Mouse (Mus musculus) Muller cell, postnatal 12 days (primary cell): ENCODE measurements at regions not wholly inside any gene's neighbourhood (a gene's known extent, or its start where the extent isn't known, plus 50 kb on each side); places are given as distances from the start of the nearest gene placed in this dataset.

Experiments
- DNase-seq: peaks from one replicate; pipeline ENCODE4 v3.0.0-alpha.2; 2015; ENCODE audit errors: inconsistent ontology term

GRCm38 (mm10) chr2:179216773-179217172 lies 225.5 kb upstream of the Cdh4 start:
- no peak for DNase-seq

GRCm38 (mm10) chr2:179228096-179228495 lies 214.1 kb upstream of the Cdh4 start:
- no peak for DNase-seq

- DNase-seq, result no peak
Measured at GRCm38 (mm10) chr2:179231708-179232354, 210.4 kb upstream of the Cdh4 start.

GRCm38 (mm10) chr2:179238166-179238565 lies 204.1 kb upstream of the Cdh4 start:
- no peak for DNase-seq

GRCm38 (mm10) chr2:179260892-179261291 lies 181.3 kb upstream of the Cdh4 start:
- DNase-seq, result no peak

GRCm38 (mm10) chr2:179263888-179264287 lies 178.3 kb upstream of the Cdh4 start:
- DNase-seq, result no peak

- DNase-seq, result peak; percentile 41
Measured at GRCm38 (mm10) chr2:179265436-179265835, 176.8 kb upstream of the Cdh4 start.

GRCm38 (mm10) chr2:179277204-179277886 lies 164.9 kb upstream of the Cdh4 start:
- no peak for DNase-seq

- DNase-seq, result no peak
Measured at GRCm38 (mm10) chr2:179277887-179278282, 164.3 kb upstream of the Cdh4 start.

- DNase-seq, result peak; percentile 62
Measured at GRCm38 (mm10) chr2:179282276-179282675, 160.0 kb upstream of the Cdh4 start.

GRCm38 (mm10) chr2:179290394-179290793 lies 151.8 kb upstream of the Cdh4 start:
- DNase-seq, result no peak

GRCm38 (mm10) chr2:179291046-179291563 lies 151.1 kb upstream of the Cdh4 start:
- no peak for DNase-seq

- DNase-seq, result no peak
Measured at GRCm38 (mm10) chr2:179291958-179292357, 150.3 kb upstream of the Cdh4 start.

GRCm38 (mm10) chr2:179292566-179292965 lies 149.7 kb upstream of the Cdh4 start:
- no peak for DNase-seq

GRCm38 (mm10) chr2:179293114-179293513 lies 149.1 kb upstream of the Cdh4 start:
- no peak for DNase-seq

GRCm38 (mm10) chr2:179297057-179297456 lies 145.2 kb upstream of the Cdh4 start:
- no peak for DNase-seq

GRCm38 (mm10) chr2:179303765-179304164 lies 138.5 kb upstream of the Cdh4 start:
- DNase-seq, result no peak

- DNase-seq, result peak; percentile 12
Measured at GRCm38 (mm10) chr2:179307286-179307931, 134.8 kb upstream of the Cdh4 start.

GRCm38 (mm10) chr2:179307932-179308303 lies 134.3 kb upstream of the Cdh4 start:
- no peak for DNase-seq

- DNase-seq, result peak; percentile 49
Measured at GRCm38 (mm10) chr2:179318046-179318445, 124.2 kb upstream of the Cdh4 start.

- DNase-seq, result no peak
Measured at GRCm38 (mm10) chr2:179325242-179325641, 117.0 kb upstream of the Cdh4 start.

- no peak for DNase-seq
Measured at GRCm38 (mm10) chr2:179332872-179333489, 109.2 kb upstream of the Cdh4 start.
